Mouse (Mus musculus) ES-Bruce4 (cell line): ENCODE results near the gene Ccdc105. TPM values are rescaled to one million over a fixed set of nuclear protein-coding genes. Genes with fewer than 3 reads are reported as not detected.

ENCODE experiments used
- H3K27ac ChIP-seq: 2 replicates; pipeline ENCODE4 v1.5.1; 2012; ENCODE audit warnings: low read length, inconsistent platforms; ENCODE audit not compliant: insufficient read depth
- H3K27me3 ChIP-seq: 2 replicates; pipeline ENCODE4 v1.6.1; 2012; ENCODE audit warnings: mild to moderate bottlenecking, low read length, inconsistent platforms; ENCODE audit not compliant: control insufficient read depth, poor library complexity, insufficient read depth, severe bottlenecking
- H3K36me3 ChIP-seq: 2 replicates; pipeline ENCODE4 v1.6.1; 2012; ENCODE audit warnings: inconsistent platforms, mild to moderate bottlenecking, low read length, moderate library complexity; ENCODE audit not compliant: control insufficient read depth, poor library complexity, insufficient read depth, severe bottlenecking
- H3K4me1 ChIP-seq: one replicate; pipeline ENCODE4 v1.8.1; 2011; ENCODE audit warnings: low read length; ENCODE audit not compliant: control insufficient read depth, insufficient read depth
- H3K4me3 ChIP-seq: 2 replicates; pipeline ENCODE4 v1.5.1; 2011; ENCODE audit warnings: low read depth, mild to moderate bottlenecking, low read length
- H3K9ac ChIP-seq: 2 replicates; pipeline ENCODE4 v1.6.1; 2012; ENCODE audit warnings: low read depth, mild to moderate bottlenecking, inconsistent platforms; ENCODE audit not compliant: poor library complexity, severe bottlenecking
- H3K9me3 ChIP-seq: replicated peaks from 2 replicates; pipeline ENCODE4 v1.6.1; 2012; ENCODE audit warnings: mild to moderate bottlenecking, low read length, inconsistent platforms; ENCODE audit not compliant: control insufficient read depth, poor library complexity, insufficient read depth, severe bottlenecking
- CTCF ChIP-seq: IDR thresholded peaks from one replicate; pipeline ENCODE4 v1.8.1; 2011; ENCODE audit warnings: low read depth, low read length
- EP300 ChIP-seq: IDR thresholded peaks from 2 replicates; pipeline ENCODE4 v1.6.1; 2011; ENCODE audit warnings: low read depth, low read length; ENCODE audit not compliant: insufficient read depth
- POLR2A ChIP-seq: IDR thresholded peaks from one replicate; pipeline ENCODE4 v1.8.1; 2011; ENCODE audit warnings: low read length; ENCODE audit not compliant: insufficient read depth
- polyA plus RNA-seq: library from polyadenylated mRNA; stranded (reverse); fragments of >200 nt; gene quantifications from 2 replicates; pipeline ENCODE4 v1.2.4, GENCODE M21; 2011; ENCODE audit warnings: low read depth; ENCODE audit not compliant: missing spikeins, insufficient read depth, insufficient read length

Ccdc105 gene
- polyA plus RNA-seq, 1 experiment, result not detected

DNA sequence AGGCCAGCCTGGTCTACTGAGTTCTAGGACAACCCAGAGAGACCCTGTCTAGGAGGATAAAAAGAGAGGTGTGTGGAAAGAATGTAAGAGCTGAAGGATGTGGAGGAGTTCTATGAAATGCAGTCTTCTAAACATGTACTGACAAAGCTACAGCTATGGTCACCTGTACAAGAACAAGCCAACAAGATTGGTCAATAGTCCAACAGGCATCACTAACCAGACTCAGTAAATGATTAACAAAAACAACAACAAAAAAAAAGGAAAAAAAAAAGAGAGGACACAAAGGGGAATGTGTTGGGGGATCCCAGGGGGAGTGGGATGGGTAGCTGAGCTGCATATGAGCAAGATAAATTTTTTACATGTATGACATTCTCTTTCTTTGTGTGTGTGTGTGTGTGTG lies 42.2 kb downstream of the Ccdc105 start:
- Histone ChIP-seq H3K27ac (no peak overlapping the region), H3K27me3 (no peaks in the 10 kb centered on the region), H3K4me1 (no peaks in the 10 kb centered on the region), H3K4me3 (no peak overlapping the region), H3K36me3 (no peaks in the 10 kb centered on the region), H3K9me3 (no peaks in the 10 kb centered on the region), H3K9ac (no peak overlapping the region)
- TF ChIP-seq POLR2A (no peak), EP300 (no peak), CTCF (no peak)

DNA sequence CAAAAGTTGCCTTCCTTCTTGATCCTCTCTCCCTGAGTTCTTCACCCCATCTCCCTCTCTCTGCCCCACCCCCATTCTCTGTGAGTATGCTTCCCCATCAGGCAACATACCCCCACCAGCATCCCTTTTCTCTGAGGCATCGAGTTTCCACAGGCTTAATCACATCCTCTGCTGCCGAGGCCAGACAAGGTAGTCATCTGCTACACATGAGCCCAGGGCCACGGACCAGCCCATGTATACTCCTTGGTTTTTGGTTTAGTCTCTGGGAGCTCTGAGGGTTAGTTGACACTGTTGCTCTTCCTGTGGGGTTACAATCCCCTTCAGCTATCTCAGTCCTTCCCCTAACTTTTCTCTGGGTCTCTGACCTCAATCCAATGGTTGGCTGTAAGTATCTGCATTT lies 52.0 kb downstream of the Ccdc105 start:
- H3K27me3 ChIP-seq, result no peaks in the 10 kb centered on the region
- H3K27ac ChIP-seq, result no peak overlapping the region
- no peak for TF ChIP-seq POLR2A
- TF ChIP-seq EP300, result no peak
- TF ChIP-seq CTCF, result no peak
- no peak overlapping the region for H3K9ac ChIP-seq
- H3K4me3 ChIP-seq, result no peak overlapping the region
- no peaks in the 10 kb centered on the region for H3K36me3 ChIP-seq
- H3K4me1 ChIP-seq, result no peaks in the 10 kb centered on the region
- H3K9me3 ChIP-seq, result no peaks in the 10 kb centered on the region

Other genes with a start within 250 kb of the Ccdc105 start
- gene Olfr1358, start 235.6 kb downstream of the Ccdc105 start, polyA plus RNA-seq, result not detected in 2 replicates
- gene Ilvbl, start 178.7 kb downstream of the Ccdc105 start, polyA plus RNA-seq, result 11.6 and 16.7 TPM in 2 replicates
- 3.9 and 4.6 TPM in 2 replicates for gene Syde1, start 161.1 kb downstream of the Ccdc105 start, polyA plus RNA-seq
- gene Olfr1357, start 135.0 kb downstream of the Ccdc105 start, polyA plus RNA-seq, result not detected in 2 replicates
- not detected in 2 replicates for gene Casp14, start 34.8 kb downstream of the Ccdc105 start, polyA plus RNA-seq
- gene Slc1a6, start 27.4 kb upstream of the Ccdc105 start, polyA plus RNA-seq, result 0.87 and 0.88 TPM in 2 replicates
- not detected in 2 replicates for gene Olfr1356, start 99.1 kb upstream of the Ccdc105 start, polyA plus RNA-seq
- not detected in 2 replicates for gene Olfr1355, start 122.5 kb upstream of the Ccdc105 start, polyA plus RNA-seq
- not detected in 2 replicates for gene Olfr1354, start 160.1 kb upstream of the Ccdc105 start, polyA plus RNA-seq
- not detected in 2 replicates for gene Olfr8, start 197.6 kb upstream of the Ccdc105 start, polyA plus RNA-seq
- gene Olfr1353, start 210.2 kb upstream of the Ccdc105 start, polyA plus RNA-seq, result not detected in 2 replicates
- not detected in 2 replicates for gene Olfr1352, start 228.0 kb upstream of the Ccdc105 start, polyA plus RNA-seq